Mouse (Mus musculus): ENCODE results near the gene Cradd. TPM values are rescaled to one million over a fixed set of nuclear protein-coding genes. Genes with fewer than 3 reads are reported as not detected.

Cradd gene
- 10.0 TPM for polyA plus RNA-seq (2014; fragmentation: Illumina TruSeq; extraction: RNeasy Lipid Tissue Mini Kit (QIAGEN cat#74804); ENCODE audit: low read depth, low replicate concordance)

GRCm38 (mm10) chr10:95323393-95324277, at the start of gene Cradd:
Cradd (minus strand) TSS chr10:95324133.

Other genes with a start within 250 kb of the Cradd start
- gene Socs2, start 93.0 kb upstream of the Cradd start, polyA plus RNA-seq (2014; fragmentation: Illumina TruSeq; extraction: RNeasy Lipid Tissue Mini Kit (QIAGEN cat#74804); ENCODE audit: low read depth, low replicate concordance) = 56.5 TPM
- 124 TPM for gene Mrpl42, start 177.8 kb upstream of the Cradd start, polyA plus RNA-seq (2014; fragmentation: Illumina TruSeq; extraction: RNeasy Lipid Tissue Mini Kit (QIAGEN cat#74804); ENCODE audit: low read depth, low replicate concordance)
- 235 TPM for gene Ube2n, start 191.0 kb upstream of the Cradd start, polyA plus RNA-seq (2014; fragmentation: Illumina TruSeq; extraction: RNeasy Lipid Tissue Mini Kit (QIAGEN cat#74804); ENCODE audit: low read depth, low replicate concordance)
- 261 TPM for gene Nudt4, start 240.0 kb upstream of the Cradd start, polyA plus RNA-seq (2014; fragmentation: Illumina TruSeq; extraction: RNeasy Lipid Tissue Mini Kit (QIAGEN cat#74804); ENCODE audit: low read depth, low replicate concordance)